Mouse (Mus musculus) forebrain, embryonic 14.5 days (tissue): ENCODE results near the gene Prdx1. TPM values are rescaled to one million over a fixed set of nuclear protein-coding genes. Genes with fewer than 3 reads are reported as not detected.

ENCODE experiments used
- polyA plus RNA-seq: library from polyadenylated mRNA; unstranded; fragments of >200 nt; fragmentation: Nextera tagmentation; extraction: Ambion mirVana; gene quantifications from 2 replicates; pipeline ENCODE4 v1.2.1, GENCODE M21; 2014

The Prdx1 gene
- polyA plus RNA-seq, 1 experiment from 2014 or later = 632 TPM

Other genes starting within 250 kb of the Prdx1 start
- gene Mast2, start 221.4 kb upstream of the Prdx1 start, polyA plus RNA-seq = 49.0 and 70.2 TPM in 2 replicates
- 5.4 and 5.8 TPM in 2 replicates for gene Ipp, start 178.0 kb upstream of the Prdx1 start, polyA plus RNA-seq
- 30.5 and 32.2 TPM in 2 replicates for gene Tmem69, start 129.6 kb upstream of the Prdx1 start, polyA plus RNA-seq
- 26.6 and 27.1 TPM in 2 replicates for gene Gpbp1l1, start 127.9 kb upstream of the Prdx1 start, polyA plus RNA-seq
- gene Ccdc17, start 88.9 kb upstream of the Prdx1 start, polyA plus RNA-seq = 3.1 and 3.8 TPM in 2 replicates
- gene Nasp, start 57.6 kb upstream of the Prdx1 start, polyA plus RNA-seq = 125 and 129 TPM in 2 replicates
- 910 and 955 TPM in 2 replicates for gene Akr1a1, start 33.9 kb upstream of the Prdx1 start, polyA plus RNA-seq
- gene Mmachc, start 22.9 kb downstream of the Prdx1 start, polyA plus RNA-seq = 13.2 and 15.2 TPM in 2 replicates
- gene Ccdc163, start 23.0 kb downstream of the Prdx1 start, polyA plus RNA-seq = 14.6 and 16.9 TPM in 2 replicates
- 4.0 and 4.8 TPM in 2 replicates for gene Tesk2, start 35.4 kb downstream of the Prdx1 start, polyA plus RNA-seq
- gene Toe1, start 122.1 kb downstream of the Prdx1 start, polyA plus RNA-seq = 34.0 and 34.5 TPM in 2 replicates
- gene Mutyh, start 122.2 kb downstream of the Prdx1 start, polyA plus RNA-seq = 8.0 and 8.9 TPM in 2 replicates
- 0.77 and 0.78 TPM in 2 replicates for gene Hpdl, start 136.2 kb downstream of the Prdx1 start, polyA plus RNA-seq
- gene Zswim5, start 191.8 kb downstream of the Prdx1 start, polyA plus RNA-seq = 8.5 and 11.1 TPM in 2 replicates